Mouse (Mus musculus) kidney, adult 11 months (tissue): ENCODE results near the gene Scgb1b3.

Source experiments
- DNase-seq: peaks from one replicate; pipeline ENCODE4 v3.0.0; 2022

Gene Scgb1b3

GRCm38 (mm10) chr7:31375292-31375691, at the start of gene Scgb1b3:
Gene Scgb1b3, plus strand, starts transcription at chr7:31375592.
- no peak for DNase-seq

DNA sequence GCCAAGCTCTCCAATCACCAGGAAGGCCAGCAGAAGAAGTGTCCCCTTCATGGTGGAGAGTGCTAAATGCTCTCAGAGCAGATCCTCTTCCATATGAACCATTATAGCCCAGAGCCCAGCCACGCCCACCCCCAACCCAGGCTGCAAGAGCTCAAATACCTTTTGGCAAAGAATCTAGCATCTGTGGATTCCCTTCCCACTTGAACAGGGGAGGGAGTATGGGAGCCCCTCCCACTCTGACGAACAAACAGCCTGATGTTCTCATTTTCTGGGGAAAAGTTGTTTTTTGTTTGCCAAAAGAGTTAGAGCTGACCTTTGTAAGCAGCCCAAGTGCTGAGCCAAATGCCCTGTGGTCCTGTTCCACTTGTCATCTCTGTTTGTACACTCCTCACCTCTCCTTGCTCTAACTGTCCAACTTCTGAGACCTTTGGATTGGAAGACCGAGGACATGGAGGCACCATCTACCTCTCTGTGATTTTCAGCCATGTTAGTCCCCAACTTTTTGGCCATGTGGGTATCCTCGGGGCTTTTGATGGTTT, 13.3 kb upstream of the Scgb1b3 start, which contains the start of gene Scgb2b3:
Gene Scgb2b3 (minus strand): TSS at position 51 of the 539 bp plus-strand sequence.
- DNase-seq = no peak
